Mouse (Mus musculus) hindbrain, embryonic 14.5 days (tissue): ENCODE measurements around the gene Cfl2. TPM values are rescaled to one million over a fixed set of nuclear protein-coding genes. Genes with fewer than 3 reads are reported as not detected.
"Not testable (repeated sequence)": the region's sequence is repeated elsewhere in the genome, so short reads cannot be mapped to it uniquely, and the experiment has no call there.

Source experiments
- ATAC-seq: fragments of 200-750 bp; cut with Nextera tagmentation; 2 replicates; pipeline ENCODE4 v1.8.0; 2017; ENCODE audit warnings: moderate number of reproducible peaks, mild to moderate bottlenecking, moderate TSS enrichment, moderate library complexity; ENCODE audit not compliant: low FRiP score
- DNase-seq: peaks from one replicate; pipeline ENCODE4 v3.0.0-alpha.2; 2015; ENCODE audit warnings: low spot score
- H3K27ac ChIP-seq: fragments of 300-500 bp; sonication (generic); 2 replicates; pipeline ENCODE4 v1.5.1; 2014; ENCODE audit warnings: mild to moderate bottlenecking, moderate library complexity
- H3K27me3 ChIP-seq: fragments of 300-500 bp; sonication (generic); 2 replicates; pipeline ENCODE4 v1.6.1; 2014; ENCODE audit warnings: mild to moderate bottlenecking, low read length, mixed read lengths; ENCODE audit not compliant: control insufficient read depth, insufficient read depth
- H3K36me3 ChIP-seq: fragments of 300-500 bp; sonication (generic); replicated peaks from 2 replicates; pipeline ENCODE4 v1.6.1; 2014; ENCODE audit not compliant: control insufficient read depth, insufficient read depth
- H3K4me1 ChIP-seq: fragments of 300-500 bp; sonication (generic); replicated peaks from 2 replicates; pipeline ENCODE4 v1.6.1; 2014; ENCODE audit warnings: antibody characterized with exemption, low read length, mixed read lengths; ENCODE audit not compliant: control insufficient read depth, insufficient read depth
- H3K4me2 ChIP-seq: fragments of 300-500 bp; sonication (generic); replicated peaks from 2 replicates; pipeline ENCODE4 v1.6.1; 2014; ENCODE audit warnings: mild to moderate bottlenecking, moderate library complexity
- H3K4me3 ChIP-seq: fragments of 300-500 bp; sonication (generic); replicated peaks from 2 replicates; pipeline ENCODE4 v1.5.1; 2014; ENCODE audit warnings: mild to moderate bottlenecking, low read length
- H3K9ac ChIP-seq: fragments of 300-500 bp; sonication (generic); 2 replicates; pipeline ENCODE4 v1.6.1; 2014
- H3K9me3 ChIP-seq: fragments of 300-500 bp; sonication (generic); 2 replicates; pipeline ENCODE4 v1.6.1; 2016; ENCODE audit warnings: low read length; ENCODE audit not compliant: control insufficient read depth
- WGBS: fragments of 180-500 bp; shearing (Covaris S2); extraction: QIAGEN DNeasy Blood & Tissue Kit; methylation state at CpG from one replicate; pipeline ENCODE4 v1.1.7; 2014; 5-methylcytosine and 5-hydroxymethylcytosine counted together
- polyA plus RNA-seq: library from polyadenylated mRNA; unstranded; fragments of >200 nt; fragmentation: Nextera tagmentation; extraction: Ambion mirVana; gene quantifications from 2 replicates; pipeline ENCODE4 v1.2.1, GENCODE M21; 2014

Gene Cfl2
- 347 and 361 TPM in 2 replicates for polyA plus RNA-seq

- peak within 1 kb of the TSS; percentile 99 for H3K27ac ChIP-seq
- H3K4me2 ChIP-seq, result peak within 1 kb of the TSS; percentile 83
- H3K9ac ChIP-seq, result peak within 1 kb of the TSS; percentile 99
- H3K36me3 ChIP-seq, result peaks cover 23% of the 10 kb centered on the region
- H3K4me3 ChIP-seq, result peak within 1 kb of the TSS; percentile 90
- DNase-seq (peak; percentile 78), ATAC-seq (peak; percentile 95)
- under 1% methylated on average over 68 of the region's 82 CpGs for WGBS
- H3K27me3 ChIP-seq, result no peaks in the 10 kb centered on the region
- H3K4me1 ChIP-seq, result peaks cover 20% of the 10 kb centered on the region
- H3K9me3 ChIP-seq, result no peaks in the 10 kb centered on the region
These were observed at the start of gene Cfl2 for GRCm38 (mm10) chr12:54862606-54863535. Gene Cfl2, minus strand, starts transcription at chr12:54862877.

GRCm38 (mm10) chr12:54910387-54910786, 47.7 kb upstream of the Cfl2 start:
- Histone ChIP-seq H3K4me2 (no peak overlapping the region), H3K36me3 (peaks cover 37% of the 10 kb centered on the region), H3K27ac (no peak overlapping the region), H3K4me1 (no peaks in the 10 kb centered on the region), H3K9me3 (no peaks in the 10 kb centered on the region), H3K4me3 (no peak overlapping the region), H3K27me3 (no peaks in the 10 kb centered on the region), H3K9ac (no peak overlapping the region)
- DNase-seq (no peak), ATAC-seq (no peak)
- WGBS, result 94% methylated on average over 3 of the region's 3 CpGs

GRCm38 (mm10) chr12:54892559-54892958, 29.9 kb upstream of the Cfl2 start:
- not testable (repeated sequence) for H3K27me3 ChIP-seq, H3K27ac ChIP-seq

GRCm38 (mm10) chr12:54890426-54890825, 27.7 kb upstream of the Cfl2 start:
- H3K4me3 ChIP-seq, result no peak overlapping the region
- 90% methylated on average over 2 of the region's 2 CpGs for WGBS
- no peak overlapping the region for H3K9ac ChIP-seq
- DNase-seq, result no peak
- no peaks in the 10 kb centered on the region for H3K27me3 ChIP-seq
- no peaks in the 10 kb centered on the region for H3K36me3 ChIP-seq
- H3K4me2 ChIP-seq, result no peak overlapping the region
- ATAC-seq, result no peak
- no peaks in the 10 kb centered on the region for H3K4me1 ChIP-seq
- H3K27ac ChIP-seq, result no peak overlapping the region
- H3K9me3 ChIP-seq, result no peaks in the 10 kb centered on the region

More at GRCm38 (mm10) chr12:54892559-54892958, 29.9 kb upstream of the Cfl2 start:
- not testable (repeated sequence) for H3K9ac ChIP-seq, H3K4me3 ChIP-seq, H3K9me3 ChIP-seq, H3K4me2 ChIP-seq, H3K4me1 ChIP-seq, H3K36me3 ChIP-seq, ATAC-seq, DNase-seq
- WGBS, result 42% methylated on average over 1 of the region's 2 CpGs

GRCm38 (mm10) chr12:54887580-54888127, 25.0 kb upstream of the Cfl2 start:
- 93% methylated on average over 4 of the region's 4 CpGs for WGBS
- H3K9me3 ChIP-seq, result no peaks in the 10 kb centered on the region
- ATAC-seq (no peak), DNase-seq (no peak)
- H3K27ac ChIP-seq, result no peak overlapping the region
- H3K9ac ChIP-seq, result no peak overlapping the region
- H3K36me3 ChIP-seq, result no peaks in the 10 kb centered on the region
- no peaks in the 10 kb centered on the region for H3K4me1 ChIP-seq
- no peak overlapping the region for H3K4me3 ChIP-seq
- H3K4me2 ChIP-seq, result no peak overlapping the region
- H3K27me3 ChIP-seq, result no peaks in the 10 kb centered on the region

GRCm38 (mm10) chr12:54879630-54880029, 17.0 kb upstream of the Cfl2 start:
- no peak overlapping the region for H3K9ac ChIP-seq
- ATAC-seq (no peak), DNase-seq (peak; percentile 68)
- H3K4me1 ChIP-seq, result no peaks in the 10 kb centered on the region
- H3K4me3 ChIP-seq, result no peak overlapping the region
- no peak overlapping the region for H3K4me2 ChIP-seq
- H3K9me3 ChIP-seq, result no peaks in the 10 kb centered on the region
- H3K27ac ChIP-seq, result no peak overlapping the region
- no peaks in the 10 kb centered on the region for H3K27me3 ChIP-seq
- no peaks in the 10 kb centered on the region for H3K36me3 ChIP-seq
- 14% methylated on average over 6 of the region's 6 CpGs for WGBS

- DNase-seq (no peak), ATAC-seq (no peak)
- no peak overlapping the region for H3K9ac ChIP-seq
- no peak overlapping the region for H3K4me2 ChIP-seq
- H3K27me3 ChIP-seq, result no peaks in the 10 kb centered on the region
- H3K36me3 ChIP-seq, result no peaks in the 10 kb centered on the region
- H3K9me3 ChIP-seq, result no peaks in the 10 kb centered on the region
- H3K4me1 ChIP-seq, result no peaks in the 10 kb centered on the region
- H3K27ac ChIP-seq, result no peak overlapping the region
- WGBS, result 80% methylated on average over 5 of the region's 5 CpGs
- no peak overlapping the region for H3K4me3 ChIP-seq
These were observed 16.5 kb upstream of the Cfl2 start for GRCm38 (mm10) chr12:54879211-54879610.

- Histone ChIP-seq H3K4me3 (no peak overlapping the region), H3K27ac (no peak overlapping the region), H3K27me3 (no peaks in the 10 kb centered on the region), H3K9ac (no peak overlapping the region), H3K9me3 (no peaks in the 10 kb centered on the region), H3K4me1 (no peaks in the 10 kb centered on the region), H3K4me2 (no peak overlapping the region), H3K36me3 (no peaks in the 10 kb centered on the region)
- ATAC-seq (no peak), DNase-seq (no peak)
- WGBS, result 93% methylated on average over 1 of the region's 1 CpGs
These were observed 15.2 kb upstream of the Cfl2 start for GRCm38 (mm10) chr12:54877875-54878274.

GRCm38 (mm10) chr12:54876879-54877278, 14.2 kb upstream of the Cfl2 start:
- Histone ChIP-seq H3K27ac (no peak overlapping the region), H3K36me3 (no peaks in the 10 kb centered on the region), H3K4me1 (no peaks in the 10 kb centered on the region), H3K9me3 (no peaks in the 10 kb centered on the region), H3K4me3 (no peak overlapping the region), H3K27me3 (no peaks in the 10 kb centered on the region), H3K9ac (no peak overlapping the region), H3K4me2 (no peak overlapping the region)
- ATAC-seq, result no peak
- DNase-seq, result no peak
- WGBS, result 39% methylated on average over 5 of the region's 5 CpGs
